Mouse (Mus musculus) heart, adult 2 months (tissue): ENCODE results near the gene Tmed2. TPM values are rescaled to one million over a fixed set of nuclear protein-coding genes. Genes with fewer than 3 reads are reported as not detected.
"Not testable (repeated sequence)": the region's sequence is repeated elsewhere in the genome, so short reads cannot be mapped to it uniquely, and the experiment has no call there.

Experiments used
- DNase-seq, 2 experiments: peaks; one replicate each; pipeline ENCODE4 v3.0.0; 2021
- H3K27ac ChIP-seq: fragments of 200-600 bp; 2 replicates; pipeline ENCODE4 v1.8.1; 2022
- H3K27me3 ChIP-seq: fragments of 200-500 bp; 2 replicates; pipeline ENCODE4 v1.6.1; 2012; ENCODE audit warnings: mild to moderate bottlenecking, low read length, inconsistent platforms, mixed read lengths; ENCODE audit not compliant: control insufficient read depth, insufficient read depth
- H3K36me3 ChIP-seq: fragments of 200-500 bp; 2 replicates; pipeline ENCODE4 v1.6.1; 2012; ENCODE audit warnings: low read length, inconsistent platforms; ENCODE audit not compliant: control insufficient read depth, insufficient read depth
- H3K4me1 ChIP-seq: fragments of 200-500 bp; 2 replicates; pipeline ENCODE4 v1.6.1; 2011; ENCODE audit warnings: low read length; ENCODE audit not compliant: control insufficient read depth, insufficient read depth
- H3K4me3 ChIP-seq: fragments of 200-600 bp; 2 replicates; pipeline ENCODE4 v1.8.1; 2022
- H3K79me2 ChIP-seq: fragments of 200-500 bp; replicated peaks from 2 replicates; pipeline ENCODE4 v1.6.1; 2012; ENCODE audit warnings: mild to moderate bottlenecking, inconsistent platforms, low read length, moderate library complexity, mixed read lengths; ENCODE audit not compliant: control insufficient read depth, insufficient read depth
- H3K9ac ChIP-seq: fragments of 200-500 bp; 2 replicates; pipeline ENCODE4 v1.6.1; 2012; ENCODE audit warnings: low read depth, mild to moderate bottlenecking, control low read depth, inconsistent platforms, low read length, mixed read lengths
- CTCF ChIP-seq: fragments of 200-600 bp; IDR thresholded peaks from 2 replicates; pipeline ENCODE4 v1.8.1; 2022; ENCODE audit warnings: antibody characterized with exemption, mild to moderate bottlenecking, moderate library complexity
- EP300 ChIP-seq: fragments of 200-500 bp; IDR thresholded peaks from 2 replicates; pipeline ENCODE4 v1.6.1; 2011; ENCODE audit warnings: low read depth, low read length, control low read depth; ENCODE audit not compliant: insufficient read depth
- POLR2A ChIP-seq: fragments of 200-500 bp; IDR thresholded peaks from 2 replicates; pipeline ENCODE4 v1.6.1; 2011; ENCODE audit warnings: mild to moderate bottlenecking, low read depth, low read length, control low read depth; ENCODE audit not compliant: insufficient read depth
- WGBS: fragments of 180-500 bp; shearing (Covaris S2); methylation state at CpG from one replicate; pipeline ENCODE4 v1.1.7; 2018; 5-methylcytosine and 5-hydroxymethylcytosine counted together
- intact Hi-C: fragments of 180-260 bp; cut with DNase I; formaldehyde crosslinking; loops from one replicate; pipeline ENCODE4 v1.15.1; 2025
- polyA plus RNA-seq: library from polyadenylated mRNA; depleted of rRNA; stranded (reverse); fragments of >200 nt; gene quantifications from 2 replicates; pipeline ENCODE4 v1.2.3, GENCODE M21; 2012
- total RNA-seq, 2 experiments: library from RNA; stranded (reverse); gene quantifications; 2 replicates each; pipeline ENCODE4 v1.2.3; 2021

Gene Tmed2
- total and polyA plus RNA-seq, 3 experiments: 80.9 to 194 (median 167) TPM

DNA sequence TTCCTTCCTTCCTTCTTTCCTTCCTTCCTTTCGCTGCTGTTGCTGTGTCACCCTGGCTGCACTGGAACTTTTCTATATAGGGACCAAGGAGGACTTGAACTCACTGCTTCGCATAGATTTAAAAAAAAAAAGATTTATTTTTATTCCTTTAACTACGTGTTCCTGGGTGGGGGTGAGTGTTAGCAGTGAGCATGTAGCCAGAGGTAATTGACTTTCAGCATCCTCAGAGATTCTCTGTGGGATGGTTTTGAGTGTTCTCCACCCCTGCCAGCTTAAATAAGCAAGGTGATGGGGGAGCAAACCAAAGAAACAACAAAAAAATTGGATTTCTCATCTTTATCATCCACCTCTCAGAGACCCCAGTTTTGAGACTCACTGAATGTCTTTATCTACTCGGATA lies 590 bp upstream of the Tmed2 start:
- H3K27ac ChIP-seq: peak overlapping the region; percentile 88

DNA sequence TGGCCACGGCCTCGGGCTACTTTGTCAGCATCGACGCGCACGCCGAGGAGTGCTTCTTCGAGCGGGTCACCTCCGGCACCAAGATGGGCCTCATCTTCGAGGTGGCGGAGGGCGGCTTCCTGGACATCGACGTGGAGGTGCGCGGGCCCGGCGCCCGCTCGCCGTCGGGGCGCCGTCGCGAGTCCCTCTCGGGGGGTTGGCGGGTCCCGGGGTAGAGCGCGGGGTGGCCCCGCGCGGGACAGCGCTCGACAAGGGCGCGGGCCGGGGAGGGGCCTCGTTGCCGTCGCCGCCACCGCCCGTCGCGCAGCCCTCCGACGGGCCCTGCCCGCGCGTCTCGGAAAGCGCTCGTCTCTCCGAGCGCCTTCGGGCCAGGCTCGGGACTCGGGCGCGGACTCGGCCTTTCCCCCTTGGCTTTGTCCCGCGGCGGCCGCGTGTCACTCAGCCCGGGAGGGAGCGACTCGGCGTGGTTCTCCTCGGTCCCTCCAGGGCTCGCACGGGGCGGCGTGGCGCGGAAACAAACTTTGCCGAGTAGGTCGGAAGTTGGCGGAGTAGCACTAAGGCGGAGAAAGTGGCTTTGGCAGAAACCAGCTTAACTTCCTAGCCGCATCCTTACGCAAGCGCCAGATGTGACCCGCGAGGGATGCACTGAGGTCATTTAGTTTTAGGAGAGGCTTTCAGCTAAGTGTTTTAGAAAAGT lies 558 bp downstream of the Tmed2 start:
- Histone ChIP-seq H3K9ac (peak overlapping the region; percentile 80), H3K4me3 (peak overlapping the region; percentile 81), H3K36me3 (peaks cover 16% of the 10 kb centered on the region), H3K79me2 (peaks cover 2% of the 10 kb centered on the region; the same call in 1 of the 2 replicates), H3K27ac (peak overlapping the region; percentile 88), H3K27me3 (no peaks in the 10 kb centered on the region), H3K4me1 (peaks cover 6% of the 10 kb centered on the region)
- 1% methylated on average over 81 of the region's 89 CpGs for WGBS
- TF ChIP-seq EP300 (no peak), POLR2A (0 out of 2 replicates have a peak, but pooled peaks have one; percentile 22), CTCF (no peak)
- DNase-seq: peak; percentile 82 to 83
- intact Hi-C loops: loop anchor here (1.0 to 10.0 kb wide), 2 partner anchors 11 to 426 kb away; partner anchors contain the start of genes Arl6ip4, Ddx55 and Ogfod2

More for the DNA sequence above, 590 bp upstream of the Tmed2 start:
- Histone ChIP-seq H3K36me3 (peaks cover 13% of the 10 kb centered on the region), H3K4me3 (peak overlapping the region; percentile 54; the same call in 1 of the 2 replicates), H3K27me3 (no peaks in the 10 kb centered on the region), H3K4me1 (peaks cover 6% of the 10 kb centered on the region), H3K79me2 (peaks cover 2% of the 10 kb centered on the region; the same call in 1 of the 2 replicates), H3K9ac (no peak overlapping the region)
- intact Hi-C loops: loop anchor here (1.0 to 10.0 kb wide), 4 partner anchors 12 to 425 kb away; partner anchors contain the start of genes Arl6ip4, Ddx55 and Ogfod2
- no peak for DNase-seq
- no peak for TF ChIP-seq POLR2A
- TF ChIP-seq CTCF: no peak
- TF ChIP-seq EP300: no peak
- WGBS: 70% methylated on average over 4 of the region's 4 CpGs

DNA sequence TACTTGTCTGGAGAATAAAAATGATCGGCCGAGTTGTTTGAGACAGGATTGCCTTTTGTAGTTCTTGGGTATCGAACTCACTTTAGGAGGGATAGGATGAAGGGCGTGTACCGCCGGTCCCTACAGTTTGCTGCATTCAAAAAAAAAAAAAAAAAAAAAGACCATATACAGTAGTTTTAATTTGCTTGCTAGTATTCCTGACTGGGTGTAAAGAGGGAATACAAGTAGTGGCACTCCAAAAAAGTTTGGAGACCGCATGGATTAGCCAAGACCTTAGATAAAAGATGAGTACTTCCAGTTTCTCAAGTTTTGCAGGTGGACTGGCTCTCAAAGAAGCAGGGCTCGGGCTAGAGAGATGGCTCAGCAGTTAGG lies 1.1 kb downstream of the Tmed2 start:
- no peaks in the 10 kb centered on the region for H3K27me3 ChIP-seq
- WGBS: 5% methylated on average over 8 of the region's 8 CpGs
- peak overlapping the region; percentile 88 for H3K27ac ChIP-seq
- peaks cover 16% of the 10 kb centered on the region for H3K36me3 ChIP-seq
- DNase-seq: no peak
- no peak for TF ChIP-seq EP300
- no peak for TF ChIP-seq CTCF
- no peak for TF ChIP-seq POLR2A
- peak overlapping the region; percentile 81 for H3K4me3 ChIP-seq
- intact Hi-C loops: loop anchor here (10.0 kb wide), 1 partner anchor 427 kb away; the partner anchor contains the start of genes Arl6ip4 and Ogfod2
- H3K79me2 ChIP-seq: peaks cover 4% of the 10 kb centered on the region; the same call in 1 of the 2 replicates
- peaks cover 6% of the 10 kb centered on the region for H3K4me1 ChIP-seq
- peak overlapping the region; percentile 80 for H3K9ac ChIP-seq

DNA sequence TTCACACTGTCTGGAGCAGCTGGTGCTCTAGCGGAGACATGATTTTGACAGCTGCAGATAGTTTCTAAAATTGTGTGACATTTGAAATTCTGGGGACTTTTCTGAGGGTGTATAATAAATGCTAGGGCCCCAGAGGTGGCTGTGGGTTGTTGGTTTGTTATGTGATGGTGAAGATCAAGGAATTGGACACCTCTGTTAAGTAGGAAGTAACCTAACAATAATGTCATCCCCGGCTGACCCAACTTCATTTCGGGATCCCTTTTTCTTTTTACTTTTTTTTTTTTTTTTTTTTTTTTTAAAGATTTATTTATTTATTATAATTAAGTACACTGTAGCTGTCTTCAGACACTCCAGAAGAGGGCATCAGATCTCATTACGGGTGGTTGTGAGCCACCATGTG lies 10.2 kb downstream of the Tmed2 start:
- 80% methylated on average over 4 of the region's 4 CpGs for WGBS
- H3K36me3 ChIP-seq, DNase-seq, H3K27ac ChIP-seq, H3K27me3 ChIP-seq, H3K4me3 ChIP-seq, H3K9ac ChIP-seq, intact Hi-C loops, H3K79me2 ChIP-seq, H3K4me1 ChIP-seq: not testable (repeated sequence)

DNA sequence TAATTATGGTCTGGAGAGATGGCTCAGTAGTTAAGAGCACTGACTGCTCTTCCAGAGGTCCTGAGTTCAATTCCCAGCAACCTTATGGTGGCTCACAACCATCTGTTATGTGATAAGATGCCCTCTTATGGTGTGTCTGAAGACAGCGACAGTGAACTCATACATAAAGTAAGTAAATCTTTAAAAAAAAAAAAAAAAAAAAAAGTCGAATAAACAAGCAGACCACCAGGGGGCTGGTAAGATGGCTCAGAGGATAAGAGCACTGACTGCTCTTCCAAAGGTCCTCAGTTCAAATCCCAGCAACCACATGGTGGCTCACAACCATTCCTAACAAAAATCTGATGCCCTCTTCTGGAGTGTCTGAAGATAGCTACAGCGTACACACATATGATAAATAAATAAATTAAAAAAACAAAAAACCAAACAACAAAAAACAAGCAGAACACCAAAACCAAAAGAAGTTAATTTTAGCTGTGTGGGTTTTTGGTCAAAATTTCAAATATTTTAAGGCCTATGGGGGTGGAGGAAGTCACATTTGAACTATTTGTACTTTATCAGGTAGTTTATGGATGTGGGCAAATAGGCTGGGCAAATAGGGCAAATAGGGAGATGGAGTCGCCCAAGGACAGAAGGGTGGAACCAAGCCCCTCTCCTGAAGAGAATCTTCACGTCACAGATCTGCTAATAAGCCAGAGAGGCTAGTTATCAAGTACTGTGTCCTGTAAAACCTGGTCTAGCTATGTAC lies 11.0 kb downstream of the Tmed2 start:
- H3K79me2 ChIP-seq, H3K9ac ChIP-seq, H3K36me3 ChIP-seq, H3K4me1 ChIP-seq, H3K27me3 ChIP-seq, DNase-seq: not testable (repeated sequence)
- intact Hi-C loops: loop anchor here (1.0 kb wide), 1 partner anchor 11 kb away; the partner anchor contains the start of gene Tmed2
- TF ChIP-seq CTCF: peak; percentile 39
- WGBS: 36% methylated on average over 5 of the region's 5 CpGs
- H3K4me3 ChIP-seq: peak overlapping the region; percentile 58
- peak overlapping the region; percentile 84 for H3K27ac ChIP-seq

DNA sequence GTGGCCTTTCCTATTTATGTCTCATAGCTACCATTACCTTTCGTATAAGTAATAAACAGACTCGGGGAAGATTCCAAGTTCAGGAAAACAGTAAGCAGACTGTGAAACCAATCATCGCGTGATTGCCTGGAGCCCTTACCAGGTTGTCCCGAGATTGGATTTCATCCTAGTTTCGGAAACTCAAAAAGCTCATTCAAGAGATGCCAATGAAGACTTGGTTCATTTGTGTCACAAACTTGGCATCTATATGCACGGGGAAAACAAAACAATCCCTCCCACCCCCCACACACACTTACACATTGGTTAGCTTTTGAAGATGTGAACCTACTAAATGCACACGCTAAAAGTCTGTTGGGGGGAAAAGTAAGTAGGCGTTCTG lies 11.6 kb downstream of the Tmed2 start:
- H3K27me3 ChIP-seq: no peaks in the 10 kb centered on the region
- H3K4me3 ChIP-seq: peak overlapping the region; percentile 58
- WGBS: under 1% methylated on average over 9 of the region's 9 CpGs
- intact Hi-C loops: loop anchor here (1.0 kb wide), 1 partner anchor 12 kb away; the partner anchor contains the start of gene Tmed2
- peaks cover 3% of the 10 kb centered on the region for H3K36me3 ChIP-seq
- DNase-seq: no peak
- TF ChIP-seq POLR2A (no peak), CTCF (no peak), EP300 (no peak)
- H3K79me2 ChIP-seq: no peaks in the 10 kb centered on the region
- peak overlapping the region; percentile 93 for H3K9ac ChIP-seq
- peaks cover 2% of the 10 kb centered on the region for H3K4me1 ChIP-seq
- peak overlapping the region; percentile 84 for H3K27ac ChIP-seq
